Mouse (Mus musculus): ENCODE data around the gene Dusp1.

Dusp1 gene

DNA sequence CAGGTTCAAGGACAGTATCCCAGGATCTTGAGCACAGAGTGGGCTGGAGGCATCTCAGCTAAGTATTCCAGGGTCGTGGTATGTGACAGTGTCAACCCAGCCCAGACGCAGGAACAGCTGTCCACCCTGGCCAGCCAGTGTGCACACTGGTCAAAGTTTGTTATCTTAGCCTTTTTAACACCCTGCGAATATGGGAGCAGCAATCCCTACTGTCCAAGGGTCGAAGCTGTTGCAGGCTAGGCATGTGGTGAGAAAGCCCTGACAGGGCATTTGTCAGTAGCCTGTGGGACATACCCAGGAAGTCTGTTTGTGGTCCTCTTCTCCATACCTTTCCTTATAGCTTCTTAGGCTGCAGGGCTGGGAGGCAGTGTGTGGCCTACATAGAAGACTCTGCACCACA is 22.1 kb upstream of the Dusp1 start:
- no peak for DNase-seq (ENCODE audit: low read depth, low spot score)

DNA sequence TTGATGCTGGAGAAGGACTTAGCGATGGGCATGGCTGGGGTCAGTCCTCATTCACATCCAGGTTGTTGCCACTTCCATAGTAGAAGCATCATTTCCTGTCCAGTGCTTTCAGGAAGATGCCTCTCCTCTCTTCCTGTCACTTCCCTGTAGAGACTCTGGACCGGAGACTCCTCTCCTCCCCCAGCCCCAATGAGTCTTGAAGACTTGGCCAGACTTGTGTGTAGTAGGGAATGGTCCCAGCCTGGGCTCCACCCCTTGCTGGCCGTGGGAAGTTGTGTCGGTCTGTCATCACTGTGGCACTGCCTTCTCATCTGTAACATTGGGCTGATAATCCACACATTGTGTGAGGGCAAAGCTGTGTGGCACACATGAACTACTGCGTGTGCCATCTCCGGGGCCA is 21.7 kb upstream of the Dusp1 start:
- DNase-seq (ENCODE audit: low read depth, low spot score), result no peak

DNA sequence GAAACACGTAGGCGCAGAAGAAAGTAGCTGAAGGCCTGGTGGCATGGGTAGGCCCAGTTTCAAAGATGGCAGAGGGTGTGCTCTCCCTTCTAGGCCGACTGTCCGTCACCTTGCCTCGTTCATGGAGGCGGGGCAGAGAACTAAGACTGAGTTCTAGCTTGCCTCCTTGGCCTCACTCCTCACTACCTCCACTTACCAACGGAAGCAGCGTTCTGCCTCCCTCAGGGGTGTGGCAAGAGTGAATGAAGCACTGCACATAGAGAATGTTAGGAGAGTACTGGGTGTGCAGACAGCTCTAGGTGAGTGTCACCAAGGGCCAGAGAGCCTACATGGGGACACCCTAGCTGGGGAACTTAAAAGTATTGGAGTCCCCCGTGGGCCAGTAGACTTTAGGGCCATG is 21.1 kb upstream of the Dusp1 start:
- DNase-seq (ENCODE audit: low read depth, low spot score), result no peak

DNA sequence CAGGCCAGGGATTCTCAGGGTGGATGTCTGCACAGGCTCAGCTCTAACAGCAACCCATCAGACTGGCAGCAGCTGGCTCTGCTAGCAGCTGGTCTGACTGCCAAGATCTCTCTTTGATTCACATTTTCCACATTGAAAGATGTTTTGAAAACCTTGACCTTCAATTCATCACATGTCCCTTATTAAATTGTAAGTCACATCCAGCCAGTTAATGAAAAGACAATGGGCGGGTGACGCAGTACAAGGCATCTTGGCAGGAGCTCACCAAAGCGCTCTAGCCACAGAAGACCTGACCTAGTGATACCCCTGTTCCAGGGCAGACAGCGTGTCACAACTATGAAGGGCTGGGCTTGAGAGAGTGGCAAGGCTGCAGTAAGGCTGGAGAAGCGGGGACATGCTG is 20.4 kb upstream of the Dusp1 start:
- DNase-seq (ENCODE audit: low read depth, low spot score), result no peak

DNA sequence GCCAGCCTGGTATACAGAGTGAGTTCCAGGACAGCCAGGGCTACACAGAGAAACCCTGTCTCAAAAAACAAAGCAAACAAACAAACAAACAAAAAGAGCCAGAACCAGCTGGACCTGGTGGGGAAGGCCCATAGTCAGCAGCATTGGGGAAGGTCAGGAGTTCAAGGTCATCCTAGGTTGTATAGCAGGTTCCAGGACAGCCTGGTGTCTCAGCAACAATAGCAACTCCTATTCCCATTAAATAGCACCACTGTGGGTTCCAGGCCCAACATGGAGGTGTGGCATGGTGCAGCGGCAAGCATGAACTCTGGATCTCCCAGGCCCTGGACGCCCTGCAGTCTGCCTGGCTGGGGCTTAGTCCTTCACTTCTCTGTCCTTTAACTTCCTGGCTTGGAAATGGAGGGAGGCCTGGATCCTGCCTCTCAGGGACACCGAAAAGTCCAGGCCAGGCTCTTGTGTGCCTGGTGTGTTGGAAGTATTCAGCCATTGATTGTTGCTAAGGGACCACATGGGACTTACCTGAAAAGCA is 19.0 kb upstream of the Dusp1 start:
- peak; percentile 79 for DNase-seq (ENCODE audit: low read depth, low spot score)

DNA sequence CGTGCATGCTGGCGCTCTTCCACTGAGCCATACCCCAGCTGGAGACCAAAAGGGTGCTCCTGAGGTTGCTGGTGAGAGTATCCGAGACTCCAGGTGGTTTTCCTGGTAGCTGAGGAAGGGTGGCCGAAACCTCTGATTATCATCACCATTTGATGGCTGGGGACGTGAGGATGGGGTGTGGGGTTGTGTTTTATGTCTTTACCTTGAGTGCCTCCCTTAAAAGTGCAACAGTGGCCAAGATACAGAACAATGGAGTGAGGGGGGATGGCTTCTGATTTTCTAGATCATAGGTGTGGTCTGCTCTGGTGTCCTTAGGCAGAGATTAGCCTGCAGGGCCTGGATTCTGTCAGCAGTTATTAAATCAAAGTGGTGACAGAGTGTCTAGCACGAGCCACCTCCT is 17.5 kb upstream of the Dusp1 start:
- DNase-seq (ENCODE audit: low read depth, low spot score), result no peak

DNA sequence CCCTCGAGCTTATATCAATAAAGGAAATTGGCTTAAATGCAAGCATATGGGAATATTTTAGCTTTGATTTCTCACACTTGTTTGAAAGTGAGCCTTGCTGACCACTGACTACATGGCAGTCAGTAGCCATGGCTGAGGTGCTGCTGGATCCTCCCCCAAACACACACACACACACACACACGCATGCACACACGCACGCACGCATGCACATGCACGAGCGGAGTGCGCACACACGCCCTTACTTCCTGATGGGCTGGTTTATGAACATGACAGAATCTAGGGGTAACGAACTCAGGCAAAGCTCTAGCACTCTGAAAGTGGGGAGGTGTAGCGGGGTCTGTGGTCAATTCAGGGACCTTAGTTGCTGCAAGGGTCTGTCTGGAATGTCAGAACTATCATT is 16.8 kb upstream of the Dusp1 start:
- DNase-seq (ENCODE audit: low read depth, low spot score), result no peak

DNA sequence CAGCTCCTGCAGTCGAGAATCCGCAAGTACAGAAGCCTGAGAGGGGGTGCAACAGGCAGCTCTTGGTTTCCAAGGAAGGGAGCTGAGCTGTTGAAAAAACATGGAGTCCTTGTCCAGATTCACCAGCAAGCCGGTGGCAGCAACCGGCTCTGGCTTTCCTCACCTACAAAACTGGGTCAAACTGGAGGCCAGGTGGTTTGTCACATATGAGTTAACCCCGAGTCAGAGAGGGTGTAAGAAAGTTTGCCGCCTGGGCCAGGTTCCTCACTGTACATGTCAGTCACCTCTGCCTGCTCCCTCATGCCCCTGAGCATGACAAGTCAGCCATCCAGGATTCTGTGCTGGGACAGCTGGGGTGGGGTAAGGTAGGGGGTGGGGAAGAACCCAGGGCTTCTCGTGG is 16.2 kb upstream of the Dusp1 start:
- DNase-seq (ENCODE audit: low read depth, low spot score), result no peak

DNA sequence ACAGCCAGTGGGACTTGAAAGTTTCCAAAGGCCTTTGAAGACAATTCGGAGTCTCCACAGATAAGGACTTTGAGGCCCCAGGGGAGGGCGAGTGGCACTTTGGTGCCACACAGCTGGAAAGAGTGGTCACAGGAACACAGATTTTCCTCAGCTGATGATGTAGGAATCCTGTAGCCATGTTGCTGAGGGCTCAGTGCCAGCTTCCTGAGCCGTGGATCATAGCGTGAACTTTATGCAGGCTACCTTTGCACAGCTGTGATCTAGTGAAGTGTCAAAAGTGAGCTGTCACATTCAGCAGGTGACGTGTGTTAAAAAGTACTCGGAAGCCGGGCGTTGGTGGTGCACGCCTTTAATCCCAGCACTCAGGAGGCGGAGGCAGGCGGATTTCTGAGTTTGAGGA is 15.4 kb upstream of the Dusp1 start:
- no peak for DNase-seq (ENCODE audit: low read depth, low spot score)

DNA sequence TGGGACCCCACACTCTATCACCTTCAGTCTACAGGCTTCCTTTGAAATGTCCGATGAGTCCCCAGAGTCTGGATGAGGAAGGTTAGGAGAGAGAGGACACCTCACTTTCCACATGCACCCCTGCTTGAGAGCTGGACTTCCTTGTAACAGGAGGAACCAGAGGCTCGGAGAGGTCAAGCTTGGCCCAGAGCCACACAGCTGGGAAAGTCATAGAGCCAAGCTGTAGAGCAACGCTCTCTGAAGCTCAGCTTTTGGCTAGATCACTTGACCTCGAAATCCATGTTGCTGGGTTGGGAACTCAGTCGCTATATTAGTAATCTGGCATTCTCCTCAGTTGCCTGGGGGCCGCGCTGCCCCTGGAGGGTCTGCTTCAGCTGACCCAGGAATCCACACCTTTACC is 14.9 kb upstream of the Dusp1 start:
- no peak for DNase-seq (ENCODE audit: low read depth, low spot score)

DNA sequence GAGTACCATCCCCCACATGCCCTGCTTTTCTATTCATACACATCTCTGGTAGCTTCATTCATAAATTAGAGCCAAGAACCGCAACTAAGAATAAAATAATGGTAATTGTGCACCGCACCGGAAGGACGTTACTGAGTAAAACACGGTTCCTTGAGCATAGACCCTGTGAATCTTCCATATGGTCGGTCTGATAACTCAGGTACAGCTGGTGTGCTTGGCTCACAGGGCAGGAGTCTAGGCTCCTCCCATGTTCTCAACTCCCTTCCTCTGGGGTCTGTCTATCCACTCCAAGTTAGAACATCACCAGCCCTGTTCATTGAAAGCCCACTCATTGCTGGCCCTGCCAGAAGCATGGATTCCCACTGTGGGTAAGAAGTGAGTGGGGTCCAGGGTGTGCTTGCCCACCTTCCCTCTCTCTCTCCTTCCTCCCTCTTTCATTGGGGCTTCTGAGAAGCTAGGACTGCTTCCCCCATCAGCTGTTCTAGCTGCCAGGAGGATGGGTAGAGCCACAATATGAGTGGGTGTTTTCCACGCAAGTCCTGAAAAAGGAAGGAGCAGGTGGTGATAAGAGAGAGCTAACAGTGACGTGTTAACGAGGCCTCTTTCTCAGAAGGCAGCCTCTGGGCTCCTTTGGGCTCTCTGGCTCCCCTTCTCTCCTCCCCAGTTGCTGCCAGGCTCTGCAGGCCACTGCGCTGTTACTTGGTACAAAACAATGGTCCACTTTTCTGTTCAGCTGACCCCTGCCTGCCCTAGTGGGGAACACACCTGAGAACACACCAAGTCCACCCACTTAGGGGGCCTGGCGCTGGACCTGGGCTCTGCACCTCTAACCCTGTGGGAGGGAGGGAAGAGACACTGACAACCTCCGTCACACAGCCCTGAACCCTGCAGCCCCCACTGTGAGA is 14.1 kb upstream of the Dusp1 start:
- no peak for DNase-seq (ENCODE audit: low read depth, low spot score)

DNA sequence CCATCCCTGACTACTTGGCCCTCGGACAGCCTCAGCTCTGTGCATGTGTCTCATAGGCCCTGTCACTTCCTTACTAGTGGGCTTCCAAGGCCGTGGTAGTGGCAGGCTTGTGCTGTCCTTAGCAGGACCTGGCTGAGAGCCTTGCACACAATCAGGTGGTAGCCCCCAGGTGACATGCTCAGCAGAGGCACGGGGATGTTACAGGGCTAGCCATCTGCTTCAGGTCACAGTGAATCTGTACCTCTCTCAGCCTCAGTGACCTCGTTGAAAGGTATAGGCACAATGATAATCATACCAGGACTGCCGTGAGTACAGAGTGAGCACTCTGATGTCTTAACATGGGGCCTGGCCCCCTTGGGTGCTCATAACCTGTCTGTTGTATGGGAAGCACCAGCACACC is 12.8 kb upstream of the Dusp1 start:
- DNase-seq (ENCODE audit: low read depth, low spot score), result no peak

DNA sequence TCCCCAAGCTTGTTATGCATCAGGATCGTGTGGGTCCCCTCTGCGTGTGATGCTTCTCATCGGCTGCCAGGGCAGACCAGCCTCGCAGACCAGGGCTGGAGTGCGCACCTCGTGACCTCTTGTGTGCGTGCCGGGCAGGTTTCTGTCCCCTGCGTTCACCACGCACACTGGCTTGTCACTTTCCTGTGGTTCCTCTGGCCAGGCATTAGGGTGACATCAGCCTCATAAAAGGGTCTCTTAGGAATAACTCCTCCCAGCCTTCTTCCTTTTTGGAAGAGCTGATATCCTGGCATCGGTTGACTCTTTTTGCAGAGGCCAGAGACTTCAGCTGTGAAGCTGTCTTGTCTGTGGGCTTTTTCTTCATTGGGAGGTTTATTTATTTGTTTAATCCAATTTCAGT is 12.2 kb upstream of the Dusp1 start:
- DNase-seq (ENCODE audit: low read depth, low spot score), result no peak

DNA sequence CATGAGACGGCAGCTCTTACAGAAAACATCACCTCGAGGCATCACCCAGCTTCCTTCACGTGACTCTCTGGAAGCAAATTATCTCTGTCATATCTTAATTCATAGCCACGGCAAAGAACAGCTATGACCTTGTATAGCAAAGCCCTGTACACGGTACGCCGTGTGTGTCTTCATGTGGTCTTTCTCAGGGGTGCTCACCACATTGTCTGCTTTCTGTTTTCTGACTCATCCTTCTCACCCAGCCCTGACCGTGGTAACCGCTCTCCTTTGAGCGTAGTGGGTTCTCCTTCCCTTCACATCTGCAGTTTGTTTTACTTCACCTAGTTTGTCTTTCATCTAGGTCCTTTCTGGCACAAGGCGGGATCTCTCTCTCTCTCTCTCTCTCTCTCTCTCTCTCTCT is 10.3 kb upstream of the Dusp1 start:
- DNase-seq (ENCODE audit: low read depth, low spot score), result no peak

DNA sequence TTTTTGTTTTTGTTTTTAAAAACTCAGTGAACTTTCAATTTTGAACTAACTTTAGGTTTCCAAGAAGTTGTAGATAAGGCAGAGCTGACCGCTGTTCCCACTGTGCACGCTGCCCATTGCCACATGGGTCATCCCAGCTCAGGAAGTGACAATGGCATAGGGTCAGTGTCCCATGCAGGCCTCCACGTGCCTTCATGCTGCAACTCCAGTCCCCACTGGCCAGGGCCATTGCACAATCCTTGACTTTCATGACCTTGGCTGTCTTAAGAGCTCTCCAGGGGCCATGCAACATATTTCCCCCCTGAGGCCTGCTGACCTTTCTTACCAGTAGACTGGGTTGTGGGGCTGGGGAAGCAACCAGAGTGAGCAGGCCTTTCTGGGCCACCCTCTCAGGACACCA is 9.4 kb upstream of the Dusp1 start:
- DNase-seq (ENCODE audit: low read depth, low spot score), result no peak

DNA sequence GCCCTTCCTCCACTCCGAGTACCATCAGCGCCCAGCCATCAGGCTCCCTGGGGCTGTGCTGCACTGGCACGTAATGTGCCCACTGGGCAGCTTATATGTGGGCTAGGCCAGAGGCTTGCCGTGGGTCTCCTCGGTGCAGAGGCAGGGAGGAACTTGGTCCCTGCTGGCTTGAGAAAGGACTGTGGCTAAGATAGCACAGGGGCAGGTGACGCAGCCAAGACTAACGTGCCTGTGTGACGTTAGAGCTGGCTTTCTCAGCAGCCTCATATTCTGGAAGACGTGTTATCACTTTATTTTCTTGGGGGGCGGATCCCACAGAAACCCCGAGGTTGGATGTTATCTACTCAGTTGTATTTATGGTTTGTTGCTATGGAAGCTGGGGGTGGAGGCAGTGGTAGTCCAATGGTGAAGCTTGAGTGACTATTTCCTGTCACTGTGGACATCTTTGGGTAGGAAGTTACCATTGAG is 8.8 kb upstream of the Dusp1 start:
- DNase-seq (ENCODE audit: low read depth, low spot score), result no peak

DNA sequence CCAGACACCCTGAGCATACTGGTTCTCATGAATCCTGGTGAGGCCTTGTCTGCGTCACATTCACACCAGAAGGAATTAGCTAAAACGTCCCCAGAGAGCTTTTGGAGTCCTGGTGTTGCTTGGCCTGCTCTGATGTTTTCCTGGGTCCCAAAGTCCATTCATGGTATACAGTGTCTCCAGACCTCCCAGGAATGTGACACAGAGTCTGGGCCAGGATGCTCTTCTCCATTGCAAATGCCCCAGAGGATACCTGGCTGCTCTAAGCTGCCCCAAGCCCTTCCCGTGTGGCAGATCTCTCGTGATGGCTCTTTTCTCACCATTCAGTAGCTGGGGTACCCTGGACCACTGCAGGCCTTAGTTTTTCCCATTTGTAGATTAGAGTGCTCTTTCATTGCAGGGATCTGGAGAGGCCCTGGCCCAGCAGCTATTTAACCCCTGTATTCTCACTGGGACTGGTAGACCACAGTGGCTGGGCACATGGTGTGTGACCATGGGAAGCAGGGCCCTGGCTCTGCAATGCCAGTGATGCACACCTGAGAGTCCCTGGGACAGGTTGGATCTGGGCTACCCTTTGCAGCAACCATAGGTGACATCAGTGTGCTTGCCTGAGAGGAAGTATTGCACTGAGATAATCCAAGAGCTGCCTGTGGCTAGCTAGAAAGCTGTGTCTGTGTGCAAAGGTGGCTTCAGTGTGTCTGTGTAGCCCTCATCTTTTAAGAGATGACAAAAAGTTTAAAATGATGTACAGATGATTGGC is 7.8 kb upstream of the Dusp1 start:
- no peak for DNase-seq (ENCODE audit: low read depth, low spot score)

DNA sequence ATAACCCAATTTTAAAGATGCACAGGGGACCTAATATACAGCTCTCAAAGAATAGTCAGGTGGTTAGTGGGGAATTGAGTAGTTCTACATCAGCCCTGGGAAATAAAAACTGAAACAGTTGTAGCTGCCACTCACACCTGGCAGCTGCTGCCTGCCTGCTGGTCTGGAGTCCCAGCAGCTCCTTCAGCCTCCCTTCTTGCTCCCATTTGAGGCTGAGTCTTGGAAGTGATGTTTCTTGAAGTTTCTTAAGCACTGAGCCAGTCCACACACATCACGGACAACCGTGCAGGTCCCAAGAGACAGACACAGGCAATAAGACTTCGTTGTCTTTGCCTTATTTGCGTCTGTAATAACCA is 5.9 kb upstream of the Dusp1 start:
- no peak for DNase-seq (ENCODE audit: low read depth, low spot score)

DNA sequence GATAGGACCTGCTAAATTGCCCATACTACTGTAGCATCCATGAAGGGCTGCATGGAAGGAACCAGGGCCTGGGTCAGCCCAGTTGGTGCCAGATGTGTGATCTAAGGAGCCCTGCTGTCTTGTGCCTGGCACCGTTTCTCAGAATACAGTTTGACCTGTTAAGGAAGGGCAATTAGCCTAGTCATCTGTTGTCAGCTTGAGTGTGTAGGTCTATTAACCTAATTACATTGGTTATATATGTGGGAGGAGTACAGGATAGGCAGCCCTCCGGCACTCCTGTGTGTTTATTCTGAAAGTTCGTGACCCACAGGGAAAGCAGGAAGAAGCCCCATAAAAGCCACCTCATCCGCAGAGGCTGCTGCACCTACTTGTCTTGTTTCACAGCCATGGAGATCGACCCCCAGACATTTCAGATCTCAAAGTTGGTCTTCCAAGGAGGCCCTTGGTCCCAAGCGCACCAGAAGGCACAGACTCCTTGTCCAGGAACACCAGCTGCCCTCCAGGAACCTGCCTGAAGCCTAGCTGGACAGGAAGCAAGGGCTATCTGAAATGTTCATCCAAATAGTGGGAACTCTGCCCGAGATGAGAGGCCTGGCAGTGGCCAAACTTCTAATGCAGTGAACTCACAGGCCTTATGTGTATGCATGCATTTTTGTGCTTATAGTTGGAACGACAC is 5.4 kb upstream of the Dusp1 start:
- DNase-seq (ENCODE audit: low read depth, low spot score), result no peak

DNA sequence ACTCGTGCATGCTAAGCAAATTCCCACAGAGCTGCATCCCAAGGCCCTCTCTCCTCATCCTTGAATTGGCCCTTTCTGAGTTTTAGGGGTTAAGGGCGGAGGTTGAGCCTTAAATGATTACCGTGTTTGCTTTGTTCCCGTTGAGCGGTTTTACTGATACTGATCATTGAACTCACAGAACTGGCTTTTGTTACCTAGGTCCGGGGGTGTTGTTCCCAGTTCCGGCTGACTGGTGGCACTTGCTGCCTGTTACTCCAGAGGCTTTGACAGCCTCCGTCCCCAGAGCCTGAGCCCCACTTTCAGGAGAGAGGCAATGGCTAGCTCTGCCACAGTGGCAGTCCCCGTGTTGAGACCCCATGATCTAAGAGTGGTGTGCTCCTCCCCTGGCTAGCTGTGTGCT is 2.5 kb upstream of the Dusp1 start:
- no peak for DNase-seq (ENCODE audit: low read depth, low spot score)

DNA sequence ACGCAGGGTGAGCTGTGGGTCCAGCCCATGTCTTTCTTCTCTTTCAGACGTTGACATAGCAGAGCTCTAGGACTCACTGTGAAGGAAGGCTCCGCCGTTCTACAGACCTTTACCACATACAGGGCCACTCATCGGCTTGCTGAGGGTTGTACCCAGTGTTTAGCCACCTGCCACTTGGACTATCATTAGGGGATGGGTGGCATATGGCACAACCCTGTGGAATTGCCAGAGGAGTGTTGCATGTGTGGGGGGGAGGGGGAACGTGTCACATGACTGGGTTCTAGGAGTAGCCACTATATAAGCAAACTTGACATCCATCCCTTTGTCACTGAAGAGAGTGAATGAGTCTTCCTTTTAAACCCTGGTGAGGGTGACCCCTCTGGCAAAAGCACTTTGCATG is 1.5 kb upstream of the Dusp1 start:
- DNase-seq (ENCODE audit: low read depth, low spot score), result no peak

DNA sequence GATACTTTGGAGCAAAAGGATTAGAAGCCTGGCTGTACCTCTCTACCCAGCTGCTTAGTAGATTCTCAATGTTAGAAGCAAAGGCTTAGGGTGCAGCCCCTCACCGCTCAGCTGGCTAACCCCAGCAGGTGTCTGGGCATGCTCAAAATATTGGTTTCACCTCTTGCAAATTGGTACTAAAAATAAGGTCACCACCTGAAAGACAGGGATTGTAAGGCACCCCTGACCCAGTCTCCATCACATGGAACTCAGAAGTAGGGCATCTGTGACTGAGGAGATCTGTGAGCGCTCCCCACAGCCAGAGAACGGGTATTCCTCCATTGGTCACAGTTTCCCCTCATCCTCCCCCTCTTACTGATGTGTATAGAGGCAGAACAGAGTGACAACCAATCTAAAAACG is 364 bp upstream of the Dusp1 start:
- DNase-seq (ENCODE audit: low read depth, low spot score), result no peak
